Mouse (Mus musculus) adrenal gland, adult 2 months (tissue): ENCODE measurements around the gene Olfr948. TPM values are rescaled to one million over a fixed set of nuclear protein-coding genes. Genes with fewer than 3 reads are reported as not detected.

Experiments used
- DNase-seq: peaks from one replicate; pipeline ENCODE4 v3.0.0; 2021
- long read RNA-seq: library from polyadenylated mRNA; stranded (forward); transcript quantifications from one replicate; pipeline ENCODE4 v2.0.0, GENCODE M21; 2021
- polyA plus RNA-seq: library from polyadenylated mRNA; depleted of rRNA; stranded (reverse); fragments of >200 nt; gene quantifications from 2 replicates; pipeline ENCODE4 v1.2.3, GENCODE M21; 2012; rRNA removed
- total RNA-seq, 2 experiments: library from RNA; stranded (reverse); gene quantifications; 2 replicates each; pipeline ENCODE4 v1.2.3; 2021

The Olfr948 gene
- total RNA-seq: not detected
- not detected in 2 replicates for polyA plus RNA-seq
- long read RNA-seq: 0 reads

GRCm38 (mm10) chr9:39325945-39326344, at the start of gene Olfr948:
Gene Olfr948 (minus strand): TSS chr9:39326045.
- DNase-seq: no peak

GRCm38 (mm10) chr9:39287136-39287535, 38.7 kb downstream of the Olfr948 start:
- no peak for DNase-seq

GRCm38 (mm10) chr9:39276718-39277117, 49.1 kb downstream of the Olfr948 start, which contains the start of gene Olfr945:
Gene Olfr945 (minus strand): TSS chr9:39276818.
- no peak for DNase-seq

Other genes starting within 250 kb of the Olfr948 start
- gene Olfr938, start 247.2 kb downstream of the Olfr948 start, total RNA-seq: not detected
- not detected in 2 replicates for gene Olfr938, start 247.2 kb downstream of the Olfr948 start, polyA plus RNA-seq
- gene Olfr27, start 197.9 kb downstream of the Olfr948 start, total RNA-seq: not detected
- not detected in 2 replicates for gene Olfr27, start 197.9 kb downstream of the Olfr948 start, polyA plus RNA-seq
- gene Olfr943, start 159.7 kb downstream of the Olfr948 start, total RNA-seq: not detected
- not detected in 2 replicates for gene Olfr943, start 159.7 kb downstream of the Olfr948 start, polyA plus RNA-seq
- gene Olfr944, start 124.1 kb downstream of the Olfr948 start, total RNA-seq: not detected
- gene Olfr944, start 124.1 kb downstream of the Olfr948 start, polyA plus RNA-seq: not detected in 2 replicates
- gene Olfr1537, start 76.1 kb downstream of the Olfr948 start, total RNA-seq: not detected
- not detected in 2 replicates for gene Olfr1537, start 76.1 kb downstream of the Olfr948 start, polyA plus RNA-seq
- not detected for gene Olfr945, start 49.2 kb downstream of the Olfr948 start, total RNA-seq
- gene Olfr945, start 49.2 kb downstream of the Olfr948 start, polyA plus RNA-seq: not detected in 2 replicates
- not detected for gene Olfr951, start 61.4 kb upstream of the Olfr948 start, total RNA-seq
- gene Olfr951, start 61.4 kb upstream of the Olfr948 start, polyA plus RNA-seq: not detected in 2 replicates
- gene Olfr952, start 101.1 kb upstream of the Olfr948 start, total RNA-seq: not detected
- gene Olfr952, start 101.1 kb upstream of the Olfr948 start, polyA plus RNA-seq: not detected in 2 replicates
- not detected for gene Olfr954, start 130.7 kb upstream of the Olfr948 start, total RNA-seq
- not detected in 2 replicates for gene Olfr954, start 130.7 kb upstream of the Olfr948 start, polyA plus RNA-seq
- not detected for gene Olfr955, start 145.9 kb upstream of the Olfr948 start, total RNA-seq
- not detected in 2 replicates for gene Olfr955, start 145.9 kb upstream of the Olfr948 start, polyA plus RNA-seq
- not detected for gene Olfr44, start 167.9 kb upstream of the Olfr948 start, total RNA-seq
- not detected in 2 replicates for gene Olfr44, start 167.9 kb upstream of the Olfr948 start, polyA plus RNA-seq
- gene Olfr957, start 189.8 kb upstream of the Olfr948 start, total RNA-seq: not detected
- not detected in 2 replicates for gene Olfr957, start 189.8 kb upstream of the Olfr948 start, polyA plus RNA-seq
- gene Olfr958, start 228.0 kb upstream of the Olfr948 start, total RNA-seq: not detected
- gene Olfr958, start 228.0 kb upstream of the Olfr948 start, polyA plus RNA-seq: not detected in 2 replicates
- not detected for gene Olfr959, start 249.5 kb upstream of the Olfr948 start, total RNA-seq
- gene Olfr959, start 249.5 kb upstream of the Olfr948 start, polyA plus RNA-seq: not detected in 2 replicates